Mouse (Mus musculus): ENCODE results near the gene Gm20896.
"Not testable (repeated sequence)": the region's sequence is repeated elsewhere in the genome, so short reads cannot be mapped to it uniquely, and the experiment has no call there.

Gene Gm20896

DNA sequence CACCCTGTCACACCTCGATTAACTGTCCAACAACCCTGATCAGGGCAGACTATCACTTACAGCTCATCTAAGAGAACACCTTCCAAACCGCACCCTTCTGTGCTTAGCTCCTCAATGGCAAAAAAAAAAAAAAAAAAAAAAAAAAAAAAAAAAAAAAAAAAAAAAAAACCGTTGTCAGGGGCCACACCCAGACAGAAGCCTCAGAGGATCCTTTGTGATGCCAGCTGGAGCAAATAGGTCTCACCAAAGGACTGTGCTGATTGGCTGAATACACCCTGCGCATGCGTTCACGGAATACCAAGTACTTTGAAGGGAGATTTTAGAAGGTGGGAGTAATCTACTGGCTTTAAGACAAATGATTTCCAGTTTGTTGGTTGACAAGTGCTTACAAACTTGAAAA is at the start of gene Gm20896:
Gene Gm20896, minus strand, starts transcription at position 101 of the 400 bp plus-strand sequence.
- not testable (repeated sequence) for DNase-seq
